Mouse (Mus musculus) hindbrain, embryonic 16.5 days (tissue): Measurements from ENCODE around the gene Pomp. TPM values are rescaled to one million over a fixed set of nuclear protein-coding genes. Genes with fewer than 3 reads are reported as not detected.

Source experiments
- ATAC-seq: fragments of 200-750 bp; cut with Nextera tagmentation; 2 replicates; pipeline ENCODE4 v1.8.0; 2017; ENCODE audit warnings: moderate TSS enrichment, moderate library complexity
- H3K27ac ChIP-seq: fragments of 300-500 bp; sonication (generic); 2 replicates; pipeline ENCODE4 v1.5.1; 2014; ENCODE audit warnings: low read depth, mild to moderate bottlenecking, control low read depth, low read length, moderate library complexity
- H3K27me3 ChIP-seq: fragments of 300-500 bp; sonication (generic); replicated peaks from 2 replicates; pipeline ENCODE4 v1.6.1; 2014; ENCODE audit warnings: low read length; ENCODE audit not compliant: control insufficient read depth, insufficient read depth
- H3K36me3 ChIP-seq: fragments of 300-500 bp; sonication (generic); 2 replicates; pipeline ENCODE4 v1.6.1; 2014; ENCODE audit warnings: mild to moderate bottlenecking, low read length, moderate library complexity, mixed read lengths; ENCODE audit not compliant: control insufficient read depth, insufficient read depth
- H3K4me1 ChIP-seq: fragments of 300-500 bp; sonication (generic); 2 replicates; pipeline ENCODE4 v1.6.1; 2014; ENCODE audit warnings: low read depth, low read length; ENCODE audit not compliant: control insufficient read depth, insufficient read depth
- H3K4me2 ChIP-seq: fragments of 300-500 bp; sonication (generic); 2 replicates; pipeline ENCODE4 v1.6.1; 2014; ENCODE audit warnings: mild to moderate bottlenecking, low read length, control low read depth, moderate library complexity
- H3K4me3 ChIP-seq: fragments of 300-500 bp; sonication (generic); 2 replicates; pipeline ENCODE4 v1.5.1; 2014; ENCODE audit warnings: mild to moderate bottlenecking, low read length, control low read depth, moderate library complexity
- H3K9ac ChIP-seq: fragments of 300-500 bp; sonication (generic); 2 replicates; pipeline ENCODE4 v1.6.1; 2014; ENCODE audit warnings: low read depth, mild to moderate bottlenecking, control low read depth, low read length, moderate library complexity
- H3K9me3 ChIP-seq: fragments of 300-500 bp; sonication (generic); 2 replicates; pipeline ENCODE4 v1.6.1; 2014; ENCODE audit warnings: mild to moderate bottlenecking, low read length, moderate library complexity; ENCODE audit not compliant: control insufficient read depth
- WGBS: fragments of 180-500 bp; shearing (Covaris S2); extraction: QIAGEN DNeasy Blood & Tissue Kit; methylation state at CpG from one replicate; pipeline ENCODE4 v1.1.7; 2014; 5-methylcytosine and 5-hydroxymethylcytosine counted together
- polyA plus RNA-seq: library from polyadenylated mRNA; unstranded; fragments of >200 nt; fragmentation: Nextera tagmentation; extraction: Ambion mirVana; gene quantifications from 2 replicates; pipeline ENCODE4 v1.2.1, GENCODE M21; 2015

Pomp gene
- polyA plus RNA-seq, 1 experiment from 2014 or later = 537 TPM

DNA sequence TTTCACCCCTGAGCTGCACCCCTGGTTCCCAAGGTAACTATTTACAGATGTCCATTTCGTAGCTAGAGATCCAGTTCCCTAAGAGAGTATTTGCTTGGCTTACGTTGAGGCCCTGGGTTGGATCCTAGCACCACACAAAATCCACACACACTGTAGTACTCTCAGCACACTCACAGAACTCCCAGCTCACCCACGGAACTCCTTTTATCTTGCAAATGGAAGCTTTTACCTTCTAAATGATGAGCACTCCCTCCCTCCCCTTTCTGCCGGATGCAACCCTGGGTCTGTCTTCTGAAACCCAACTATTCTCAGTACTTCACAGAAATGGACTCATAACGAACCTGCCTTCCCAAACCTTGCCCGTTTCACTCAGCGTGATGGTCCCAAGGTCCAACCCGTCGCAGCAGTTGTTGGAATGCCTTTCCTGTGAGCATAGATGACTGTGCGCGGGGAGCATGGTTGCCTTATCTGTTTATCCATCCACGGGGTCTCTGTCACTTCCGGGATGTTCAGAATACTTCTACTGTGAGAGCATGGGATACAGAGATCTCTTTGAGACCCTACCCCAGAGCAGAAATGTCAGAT, 36.1 kb upstream of the Pomp start:
- Histone ChIP-seq H3K9ac (no peak overlapping the region), H3K4me1 (no peaks in the 10 kb centered on the region), H3K36me3 (no peaks in the 10 kb centered on the region), H3K9me3 (no peaks in the 10 kb centered on the region), H3K27me3 (no peaks in the 10 kb centered on the region), H3K4me3 (no peak overlapping the region), H3K4me2 (no peak overlapping the region), H3K27ac (no peak overlapping the region)
- WGBS = 82% methylated on average over 13 of the region's 13 CpGs
- no peak for ATAC-seq

DNA sequence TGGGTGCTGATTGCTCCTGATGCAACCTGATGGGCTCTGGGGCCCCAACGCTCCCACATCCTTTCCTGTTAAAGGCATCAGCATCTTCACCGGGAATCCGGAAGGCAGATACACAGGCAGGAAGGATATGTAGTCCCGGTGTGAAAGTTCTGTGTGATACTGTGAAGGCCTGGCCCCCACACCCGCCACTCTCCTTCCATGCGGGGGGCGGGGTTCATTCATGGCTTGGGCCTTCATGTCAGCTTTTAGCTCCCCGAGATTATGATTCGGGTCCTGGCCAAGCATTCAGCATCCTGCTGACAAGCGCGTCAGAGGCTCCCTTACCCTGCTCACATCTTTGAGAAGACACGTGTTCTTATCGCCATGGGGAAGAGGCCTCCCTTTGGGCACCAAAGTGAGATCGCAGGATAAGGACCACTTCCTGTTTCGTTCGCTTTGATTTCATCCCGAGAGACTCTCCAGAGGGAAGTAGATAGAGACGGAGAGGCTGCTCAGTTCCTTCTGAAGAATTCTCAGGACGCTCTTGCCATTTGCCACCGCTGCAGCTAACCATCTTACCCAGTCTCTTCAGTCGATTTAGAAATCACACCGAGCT, 34.8 kb upstream of the Pomp start:
- no peak overlapping the region for H3K27ac ChIP-seq
- ATAC-seq = no peak
- H3K9me3 ChIP-seq = no peaks in the 10 kb centered on the region
- H3K4me2 ChIP-seq = peak overlapping the region; percentile 20
- 46% methylated on average over 22 of the region's 22 CpGs for WGBS
- no peaks in the 10 kb centered on the region for H3K4me1 ChIP-seq
- no peaks in the 10 kb centered on the region for H3K27me3 ChIP-seq
- no peak overlapping the region for H3K4me3 ChIP-seq
- H3K9ac ChIP-seq = no peak overlapping the region
- no peaks in the 10 kb centered on the region for H3K36me3 ChIP-seq

DNA sequence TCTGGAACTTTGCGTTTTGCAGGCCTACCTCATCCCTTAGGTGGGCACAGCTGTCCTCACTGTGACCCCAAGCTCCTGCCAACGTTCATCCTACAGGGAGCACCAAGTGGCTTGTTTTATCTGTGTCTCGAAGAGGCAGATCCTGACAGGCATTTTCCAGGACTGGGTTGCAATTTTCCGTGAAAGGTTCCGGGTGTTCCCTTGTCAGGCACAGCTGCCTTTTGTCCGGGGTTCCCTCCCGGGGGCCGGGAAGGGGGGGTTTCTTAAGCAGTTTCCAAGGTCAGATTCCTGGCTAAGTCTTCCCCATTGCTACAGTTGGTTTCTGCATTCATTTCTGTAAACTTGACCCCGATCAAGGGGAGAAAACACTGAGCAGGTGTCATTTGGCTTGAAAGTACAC, 34.2 kb upstream of the Pomp start:
- WGBS = 56% methylated on average over 9 of the region's 9 CpGs
- H3K4me1 ChIP-seq = no peaks in the 10 kb centered on the region
- H3K27ac ChIP-seq = no peak overlapping the region
- ATAC-seq = no peak
- no peak overlapping the region for H3K4me3 ChIP-seq
- no peak overlapping the region for H3K4me2 ChIP-seq
- H3K27me3 ChIP-seq = no peaks in the 10 kb centered on the region
- H3K9me3 ChIP-seq = no peaks in the 10 kb centered on the region
- no peaks in the 10 kb centered on the region for H3K36me3 ChIP-seq
- H3K9ac ChIP-seq = no peak overlapping the region

DNA sequence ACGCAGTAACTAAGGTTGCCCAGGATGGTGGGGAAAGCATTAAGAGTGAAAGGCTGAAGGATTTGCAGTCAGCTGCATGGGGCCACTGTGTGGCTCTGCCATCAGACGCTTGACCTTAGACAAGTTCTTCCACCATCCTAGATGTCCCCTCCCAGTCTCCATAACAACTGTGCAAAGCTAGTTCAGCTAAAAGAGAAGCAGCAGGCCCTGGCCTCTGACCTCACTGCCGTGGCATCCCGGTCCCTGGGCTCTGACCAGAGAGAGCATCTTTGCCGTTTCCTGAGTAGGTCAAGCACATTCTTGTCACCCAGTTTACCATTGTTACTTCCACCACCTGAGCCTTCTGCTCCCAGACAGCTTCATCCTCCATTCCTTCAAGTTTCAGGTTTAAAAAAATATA, 33.7 kb upstream of the Pomp start:
- 44% methylated on average over 5 of the region's 5 CpGs for WGBS
- H3K27me3 ChIP-seq = no peaks in the 10 kb centered on the region
- H3K4me1 ChIP-seq = no peaks in the 10 kb centered on the region
- no peak for ATAC-seq
- H3K9ac ChIP-seq = no peak overlapping the region
- H3K4me2 ChIP-seq = no peak overlapping the region
- H3K27ac ChIP-seq = no peak overlapping the region
- no peaks in the 10 kb centered on the region for H3K9me3 ChIP-seq
- H3K4me3 ChIP-seq = no peak overlapping the region
- no peaks in the 10 kb centered on the region for H3K36me3 ChIP-seq

DNA sequence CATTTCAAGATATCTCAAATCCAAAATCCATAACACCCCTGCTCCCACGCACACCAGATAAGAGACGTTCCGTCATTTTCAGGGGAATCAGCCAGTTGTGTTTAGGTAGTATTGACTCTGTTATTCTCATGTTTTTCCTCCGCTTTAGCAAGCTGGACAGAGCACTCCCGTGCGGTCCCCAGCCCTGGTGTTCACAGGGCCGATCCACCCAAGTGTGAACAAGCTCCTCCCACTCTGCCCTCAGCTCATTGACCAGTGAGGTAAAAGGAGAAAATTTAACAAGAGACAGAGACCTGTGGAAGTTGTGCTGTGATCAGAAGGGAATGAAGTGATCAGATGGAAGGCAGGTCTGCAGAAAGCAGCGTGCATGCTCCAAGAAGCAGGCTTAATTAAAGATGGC, 31.4 kb upstream of the Pomp start:
- H3K4me2 ChIP-seq = no peak overlapping the region
- ATAC-seq = no peak
- H3K4me3 ChIP-seq = no peak overlapping the region
- 60% methylated on average over 8 of the region's 8 CpGs for WGBS
- no peak overlapping the region for H3K9ac ChIP-seq
- no peaks in the 10 kb centered on the region for H3K9me3 ChIP-seq
- no peaks in the 10 kb centered on the region for H3K27me3 ChIP-seq
- no peaks in the 10 kb centered on the region for H3K4me1 ChIP-seq
- no peaks in the 10 kb centered on the region for H3K36me3 ChIP-seq
- H3K27ac ChIP-seq = no peak overlapping the region

DNA sequence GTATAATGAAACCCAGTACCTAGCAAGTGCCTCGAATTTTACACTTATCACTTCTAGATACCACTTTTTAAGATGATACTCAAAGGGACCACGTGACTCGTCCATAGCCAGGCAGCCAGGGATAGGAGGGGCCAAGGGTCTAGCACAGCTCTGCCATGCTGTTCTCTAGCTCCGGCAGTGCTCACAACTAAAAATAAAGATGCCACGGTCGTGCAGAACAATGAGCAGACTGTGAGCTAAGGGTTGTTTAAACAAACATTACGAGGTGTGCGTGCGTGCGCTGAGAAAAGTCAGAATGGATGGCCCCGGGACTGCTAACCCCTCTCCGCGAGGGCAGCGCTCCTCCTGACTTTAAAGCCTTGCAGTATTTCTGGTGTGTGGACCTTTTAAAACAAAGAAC, 27.4 kb upstream of the Pomp start:
- H3K27ac ChIP-seq = no peak overlapping the region
- H3K4me1 ChIP-seq = no peaks in the 10 kb centered on the region; the same call in 1 of the 2 replicates
- no peak overlapping the region for H3K9ac ChIP-seq
- H3K36me3 ChIP-seq = no peaks in the 10 kb centered on the region
- H3K27me3 ChIP-seq = no peaks in the 10 kb centered on the region; the same call in 1 of the 2 replicates
- no peak overlapping the region for H3K4me2 ChIP-seq
- H3K4me3 ChIP-seq = no peak overlapping the region
- no peaks in the 10 kb centered on the region for H3K9me3 ChIP-seq
- 45% methylated on average over 14 of the region's 14 CpGs for WGBS
- ATAC-seq = no peak

DNA sequence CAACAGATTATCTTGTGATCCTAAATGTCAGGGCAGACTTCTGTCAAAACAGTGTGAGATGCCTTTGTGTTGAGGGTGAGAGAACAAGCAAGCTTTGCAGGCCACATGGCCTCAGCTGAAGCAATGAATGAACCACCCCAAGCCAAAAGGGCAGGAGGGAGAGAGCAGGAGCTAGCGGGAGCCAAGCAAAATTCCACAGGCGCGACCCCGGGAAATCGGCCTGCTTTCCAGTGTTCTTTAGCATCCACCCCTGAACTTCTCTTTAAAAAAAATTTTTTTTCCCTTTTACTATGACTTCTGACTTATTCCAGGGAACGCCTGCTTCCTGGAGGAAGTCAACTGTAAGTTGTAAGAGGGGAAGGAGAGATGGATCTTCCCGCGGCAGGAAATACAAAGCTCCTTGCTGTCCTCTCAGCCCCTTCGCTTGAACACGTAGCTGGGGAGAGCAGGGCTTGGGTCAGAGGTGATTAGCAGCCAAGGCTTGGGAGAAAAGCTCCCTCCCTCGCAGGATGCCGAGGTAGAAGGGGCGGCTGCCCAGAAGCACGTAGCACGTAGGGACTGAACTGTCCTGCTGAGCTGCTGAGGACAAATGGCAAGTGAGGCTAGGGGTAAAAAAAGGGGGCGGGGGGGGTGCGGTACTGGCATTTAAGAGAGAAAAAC, 25.3 kb upstream of the Pomp start:
- no peaks in the 10 kb centered on the region; the same call in 1 of the 2 replicates for H3K27me3 ChIP-seq
- H3K27ac ChIP-seq = no peak overlapping the region
- no peaks in the 10 kb centered on the region for H3K36me3 ChIP-seq
- H3K9me3 ChIP-seq = no peaks in the 10 kb centered on the region
- ATAC-seq = no peak
- H3K9ac ChIP-seq = no peak overlapping the region
- WGBS = 9% methylated on average over 17 of the region's 17 CpGs
- H3K4me1 ChIP-seq = no peaks in the 10 kb centered on the region; the same call in 1 of the 2 replicates
- no peak overlapping the region for H3K4me3 ChIP-seq
- H3K4me2 ChIP-seq = peak overlapping the region; percentile 32

DNA sequence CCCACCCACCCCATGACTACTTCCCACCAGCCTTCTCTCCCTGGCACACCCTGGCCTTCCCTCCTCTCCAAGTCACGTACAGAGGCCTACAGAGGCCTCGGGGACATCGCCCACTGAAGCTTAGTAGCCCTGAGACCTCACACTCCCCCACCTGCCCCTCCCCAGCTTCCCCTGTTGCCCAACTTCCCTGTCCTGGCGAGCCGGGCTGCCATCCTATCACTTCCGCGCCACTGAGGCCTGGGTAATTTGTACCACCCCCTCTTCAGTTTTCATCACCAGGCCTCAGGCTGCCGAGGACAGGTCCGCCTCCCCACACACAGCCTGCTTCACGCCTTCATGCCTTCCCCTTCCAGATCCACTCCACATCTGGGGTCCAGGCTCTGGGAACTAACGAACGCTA, 20.8 kb upstream of the Pomp start:
- H3K4me3 ChIP-seq = no peak overlapping the region
- WGBS = 89% methylated on average over 12 of the region's 12 CpGs

DNA sequence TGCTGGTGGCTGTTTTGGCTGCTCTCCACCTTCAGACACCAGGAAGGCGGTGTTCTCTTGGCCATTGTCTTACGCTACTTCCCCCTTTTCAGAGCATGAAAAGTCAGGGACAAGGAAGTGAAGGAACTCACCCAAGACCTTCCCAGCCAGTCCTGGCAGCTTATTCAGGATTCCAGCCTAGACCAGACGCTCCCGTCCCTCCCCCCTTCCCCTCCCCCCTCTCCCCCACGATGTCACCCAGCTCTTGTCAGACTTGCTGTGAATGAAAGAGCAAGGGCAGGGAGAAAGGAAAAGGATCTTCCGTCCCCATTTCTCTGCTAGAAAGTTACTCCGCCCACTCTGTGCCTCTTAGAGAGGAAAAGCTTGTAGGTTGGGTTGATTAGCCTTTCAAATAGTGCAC, 16.9 kb upstream of the Pomp start:
- Histone ChIP-seq H3K4me2 (no peak overlapping the region), H3K27me3 (no peaks in the 10 kb centered on the region), H3K4me1 (no peaks in the 10 kb centered on the region), H3K4me3 (no peak overlapping the region), H3K9me3 (no peaks in the 10 kb centered on the region), H3K9ac (no peak overlapping the region), H3K36me3 (no peaks in the 10 kb centered on the region), H3K27ac (no peak overlapping the region)
- WGBS = 50% methylated on average over 7 of the region's 7 CpGs
- ATAC-seq = no peak

More for the DNA sequence above, 20.8 kb upstream of the Pomp start:
- H3K36me3 ChIP-seq = no peaks in the 10 kb centered on the region
- H3K27ac ChIP-seq = no peak overlapping the region
- no peaks in the 10 kb centered on the region; the same call in 1 of the 2 replicates for H3K27me3 ChIP-seq
- H3K4me1 ChIP-seq = no peaks in the 10 kb centered on the region; the same call in 1 of the 2 replicates
- no peak for ATAC-seq
- H3K4me2 ChIP-seq = no peak overlapping the region
- no peaks in the 10 kb centered on the region for H3K9me3 ChIP-seq
- H3K9ac ChIP-seq = no peak overlapping the region
